Mouse (Mus musculus) CH12.LX (cell line): ENCODE results near the gene Ano5. TPM values are rescaled to one million over a fixed set of nuclear protein-coding genes. Genes with fewer than 3 reads are reported as not detected.

Source experiments
- DNase-seq: peaks from one replicate; pipeline ENCODE4 v3.0.0-alpha.2; 2013; ENCODE audit errors: extremely low read depth
- H3K27ac ChIP-seq: 2 replicates; pipeline ENCODE4 v1.5.1; 2012; ENCODE audit warnings: low read depth, mild to moderate bottlenecking, control low read depth, moderate library complexity; ENCODE audit not compliant: insufficient read depth
- H3K27me3 ChIP-seq: replicated peaks from 2 replicates; pipeline ENCODE3; 2012; ENCODE audit warnings: inconsistent platforms
- H3K36me3 ChIP-seq, 2 experiments: replicated peaks in 1 of 2; 2 replicates each; pipeline versions ENCODE3 to v1.6.1; 2012; ENCODE audit warnings: inconsistent platforms in 1 of 2, low read length in 1 of 2, mild to moderate bottlenecking in 1 of 2, mixed read lengths in 1 of 2, moderate library complexity in 1 of 2; ENCODE audit not compliant: control insufficient read depth in 1 of 2, insufficient read depth in 1 of 2
- H3K4me1 ChIP-seq, 2 experiments: 2 replicates each; pipeline ENCODE4 v1.6.1; 2012; ENCODE audit warnings: inconsistent platforms in 1 of 2, moderate library complexity in 1 of 2; ENCODE audit not compliant: insufficient read depth in 2 of 2, control insufficient read depth in 1 of 2
- H3K4me2 ChIP-seq: 2 replicates; pipeline ENCODE4 v1.6.1; 2012; ENCODE audit warnings: low read depth, mild to moderate bottlenecking, control low read depth; ENCODE audit not compliant: poor library complexity, insufficient read depth, severe bottlenecking
- H3K4me3 ChIP-seq, 3 experiments: fragments of 150-350 bp in 1 of 3; sonication (generic) in 1 of 3; replicated peaks in 1 of 3; 2 replicates each; pipeline versions ENCODE3 to v1.5.1; 2011 to 2012; ENCODE audit warnings: low read depth in 2 of 3, low read length in 2 of 3, mild to moderate bottlenecking in 2 of 3, moderate library complexity in 2 of 3, control low read depth in 1 of 3, improper control_type of control experiment in 1 of 3, inconsistent platforms in 1 of 3, mixed read lengths in 1 of 3; ENCODE audit not compliant: poor library complexity in 1 of 3
- H3K79me2 ChIP-seq: replicated peaks from 2 replicates; pipeline ENCODE4 v1.6.1; 2012; ENCODE audit warnings: mild to moderate bottlenecking, moderate library complexity; ENCODE audit not compliant: control insufficient read depth, poor library complexity, insufficient read depth, severe bottlenecking; ENCODE audit errors: extremely low read depth
- H3K9ac ChIP-seq: 2 replicates; pipeline ENCODE4 v1.6.1; 2012; ENCODE audit warnings: low read depth, mild to moderate bottlenecking, control low read depth, moderate library complexity; ENCODE audit not compliant: insufficient read depth
- H3K9me3 ChIP-seq: replicated peaks from 2 replicates; pipeline ENCODE3; 2012; ENCODE audit warnings: low read length, inconsistent platforms, mixed read lengths
- CHD2 ChIP-seq: IDR thresholded peaks from 2 replicates; pipeline ENCODE4 v1.6.1; 2011; ENCODE audit warnings: low read length, improper control_type of control experiment
- CTCF ChIP-seq, 2 experiments: IDR thresholded peaks in 1 of 2; conservative IDR thresholded peaks in 1 of 2; 2 replicates each; pipeline ENCODE4 v1.5.1; 2011 to 2012; ENCODE audit warnings: low read depth in 2 of 2, low read length in 2 of 2, improper control_type of control experiment in 1 of 2, inconsistent platforms in 1 of 2, mild to moderate bottlenecking in 1 of 2, moderate library complexity in 1 of 2
- ELF1 ChIP-seq: IDR thresholded peaks from 2 replicates; pipeline ENCODE4 v1.6.1; 2014; ENCODE audit warnings: low read depth, mild to moderate bottlenecking, inconsistent platforms, low read length, improper control_type of control experiment
- HCFC1 ChIP-seq: IDR thresholded peaks from 2 replicates; pipeline ENCODE4 v1.6.1; 2012; ENCODE audit warnings: low read depth, mild to moderate bottlenecking, inconsistent platforms, low read length, improper control_type of control experiment
- IRF4 ChIP-seq: IDR thresholded peaks from 2 replicates; pipeline ENCODE4 v1.6.1; 2014; ENCODE audit warnings: low read depth, mild to moderate bottlenecking, inconsistent platforms, low read length, improper control_type of control experiment
- JUN ChIP-seq: IDR thresholded peaks from 2 replicates; pipeline ENCODE4 v1.6.1; 2011; ENCODE audit warnings: low read depth, mild to moderate bottlenecking, low read length, improper control_type of control experiment, moderate library complexity; ENCODE audit not compliant: insufficient read depth
- KAT2A ChIP-seq: IDR thresholded peaks from 2 replicates; pipeline ENCODE4 v1.6.1; 2012; ENCODE audit warnings: low read length, improper control_type of control experiment, inconsistent platforms; ENCODE audit not compliant: insufficient replicate concordance
- MAFK ChIP-seq: IDR thresholded peaks from 2 replicates; pipeline ENCODE4 v1.6.1; 2011; ENCODE audit warnings: low read length, improper control_type of control experiment; ENCODE audit not compliant: insufficient replicate concordance
- MAX ChIP-seq: IDR thresholded peaks from 2 replicates; pipeline ENCODE4 v1.6.1; 2011; ENCODE audit warnings: low read length, improper control_type of control experiment
- MAZ ChIP-seq: IDR thresholded peaks from 2 replicates; pipeline ENCODE4 v1.6.1; 2012; ENCODE audit warnings: low read depth, mild to moderate bottlenecking, inconsistent platforms, low read length, improper control_type of control experiment, moderate library complexity
- MEF2A ChIP-seq: IDR thresholded peaks from 2 replicates; pipeline ENCODE4 v1.6.1; 2014; ENCODE audit warnings: low read depth, mild to moderate bottlenecking, inconsistent platforms, low read length, improper control_type of control experiment, borderline replicate concordance
- MXI1 ChIP-seq: IDR thresholded peaks from 2 replicates; pipeline ENCODE4 v1.6.1; 2011; ENCODE audit warnings: mild to moderate bottlenecking, low read depth, low read length, improper control_type of control experiment
- NELFE ChIP-seq: IDR thresholded peaks from 2 replicates; pipeline ENCODE4 v1.6.1; 2011; ENCODE audit warnings: low read depth, low read length, improper control_type of control experiment
- NRF1 ChIP-seq: IDR thresholded peaks from 2 replicates; pipeline ENCODE4 v1.6.1; 2014; ENCODE audit warnings: low read depth, mild to moderate bottlenecking, inconsistent platforms, low read length, improper control_type of control experiment, moderate library complexity
- SIN3A ChIP-seq: IDR thresholded peaks from 2 replicates; pipeline ENCODE4 v1.6.1; 2012; ENCODE audit warnings: low read length, improper control_type of control experiment, inconsistent platforms
- SMC3 ChIP-seq: IDR thresholded peaks from 2 replicates; pipeline ENCODE4 v1.6.1; 2011; ENCODE audit warnings: low read depth, low read length, improper control_type of control experiment
- UBTF ChIP-seq: IDR thresholded peaks from 2 replicates; pipeline ENCODE4 v1.6.1; 2012; ENCODE audit warnings: low read depth, mild to moderate bottlenecking, inconsistent platforms, low read length, improper control_type of control experiment, moderate library complexity
- USF1 ChIP-seq: IDR thresholded peaks from 2 replicates; pipeline ENCODE4 v1.6.1; 2014; ENCODE audit warnings: low read depth, mild to moderate bottlenecking, inconsistent platforms, low read length, improper control_type of control experiment
- USF2 ChIP-seq: conservative IDR thresholded peaks from 2 replicates; pipeline ENCODE4 v1.6.1; 2011; ENCODE audit warnings: low read depth, low read length, improper control_type of control experiment
- ZC3H11A ChIP-seq: IDR thresholded peaks from 2 replicates; pipeline ENCODE4 v1.6.1; 2012; ENCODE audit warnings: low read depth, mild to moderate bottlenecking, inconsistent platforms, low read length, improper control_type of control experiment
- dilution Hi-C: fragments of 300-500 bp; cut with MboI; formaldehyde crosslinking; loops from 2 replicates; pipeline ENCODE4 v1.14.3; 2020; ENCODE audit warnings: low sequenced_read_pairs; ENCODE audit not compliant: extremely low pct_unique_long_range_greater_than_20kb, extremely low pct_ligation_motif_present
- in situ Hi-C: fragments of 300-500 bp; cut with MboI; formaldehyde crosslinking; loops from 3 replicates; pipeline ENCODE4 v1.14.3; 2019; ENCODE audit warnings: low sequenced_read_pairs, low pct_ligation_motif_present, low pct_unique_long_range_greater_than_20kb, mixed read lengths
- polyA plus RNA-seq: library from polyadenylated mRNA; unstranded; fragments of >175 nt; gene quantifications from 2 replicates; pipeline ENCODE4 v1.2.1, GENCODE M21; 2012; ENCODE audit warnings: low read depth; ENCODE audit not compliant: insufficient read length
- total RNA-seq, 2 experiments: library from RNA; depleted of rRNA; stranded (reverse); fragments of 300-350 nt in 1 of 2; fragments of >200 nt in 1 of 2; gene quantifications; 2 replicates each; pipeline ENCODE4 v1.2.3; 2012 to 2014

The Ano5 gene
- total and polyA plus RNA-seq, 3 experiments, result not detected

DNA sequence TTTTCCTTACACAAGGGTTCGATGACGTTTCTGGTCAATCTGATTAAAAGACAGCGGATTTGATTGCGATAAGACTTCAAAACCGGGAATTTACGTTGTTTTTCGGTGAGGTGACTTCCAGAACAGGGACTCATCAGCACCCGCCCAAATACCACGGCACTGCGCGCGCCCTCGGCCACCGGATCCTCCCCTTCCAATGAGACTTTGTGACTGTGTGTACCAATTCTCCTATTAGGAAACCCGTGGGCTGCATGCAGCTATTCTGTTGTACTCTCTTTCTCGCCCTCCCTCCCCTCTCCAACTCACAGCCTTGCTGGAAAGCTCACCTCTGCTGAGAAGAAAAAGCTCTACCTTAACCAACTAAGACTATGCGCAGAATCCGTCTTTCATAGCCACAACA, 111.4 kb downstream of the Ano5 start:
- in situ Hi-C loops, result no loop called here
- no peak for DNase-seq
- Histone ChIP-seq H3K36me3 (no peaks in the 10 kb centered on the region), H3K9ac (no peak overlapping the region), H3K4me1 (no peaks in the 10 kb centered on the region), H3K4me3 (no peak overlapping the region), H3K4me2 (no peak overlapping the region), H3K9me3 (peaks cover 29% of the 10 kb centered on the region), H3K27ac (no peak overlapping the region), H3K79me2 (no peaks in the 10 kb centered on the region), H3K27me3 (no peaks in the 10 kb centered on the region)
- no peak for TF ChIP-seq MEF2A
- no peak for TF ChIP-seq UBTF
- no peak for TF ChIP-seq MAZ
- TF ChIP-seq SMC3, result no peak
- no peak for TF ChIP-seq CHD2
- no peak for TF ChIP-seq MAFK
- TF ChIP-seq JUN, result no peak
- no peak for TF ChIP-seq NELFE
- TF ChIP-seq HCFC1, result no peak
- TF ChIP-seq CTCF (conservative IDR thresholded peaks at IDR 0.05 in 1 of 2, IDR thresholded peaks at IDR 0.05 in 1 of 2; ENCODE audit: low read depth in 2 of 2, low read length in 2 of 2), result no peak
- no peak for TF ChIP-seq MAX
- no peak for TF ChIP-seq USF1
- no peak for TF ChIP-seq ZC3H11A
- TF ChIP-seq SIN3A, result no peak
- no peak for TF ChIP-seq KAT2A
- TF ChIP-seq IRF4, result no peak
- TF ChIP-seq MXI1, result no peak
- no peak for TF ChIP-seq NRF1
- dilution Hi-C loops, result no loop called here

DNA sequence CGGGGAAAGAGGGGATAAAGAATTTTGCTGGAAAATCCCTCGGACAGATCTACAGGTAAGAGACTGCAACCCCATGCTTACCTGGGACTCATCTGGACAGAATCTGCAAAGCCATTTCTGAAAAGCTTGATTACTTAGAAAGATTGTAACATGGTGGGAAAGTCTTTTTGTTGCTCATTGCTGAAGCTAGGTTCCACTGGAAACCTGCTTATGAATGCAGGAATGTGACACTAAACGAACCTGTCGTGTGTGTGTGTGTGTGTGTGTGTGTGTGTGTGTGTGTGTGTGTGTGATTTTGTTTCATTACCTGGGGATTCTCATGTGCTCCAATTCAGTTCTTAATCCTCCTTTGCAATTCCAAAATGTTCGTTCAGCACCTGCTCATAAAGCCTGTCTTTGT, 111.8 kb downstream of the Ano5 start:
- H3K9me3 ChIP-seq, result peaks cover 31% of the 10 kb centered on the region
- H3K4me2 ChIP-seq, result no peak overlapping the region
- no peaks in the 10 kb centered on the region for H3K36me3 ChIP-seq
- no peaks in the 10 kb centered on the region for H3K27me3 ChIP-seq
- H3K4me3 ChIP-seq, result no peak overlapping the region
- dilution Hi-C loops, result no loop called here
- H3K27ac ChIP-seq, result no peak overlapping the region
- no peaks in the 10 kb centered on the region for H3K79me2 ChIP-seq
- H3K9ac ChIP-seq, result no peak overlapping the region
- in situ Hi-C loops, result no loop called here
- TF ChIP-seq UBTF (no peak), USF2 (no peak), SMC3 (no peak), ELF1 (no peak)
- DNase-seq, result no peak
- no peaks in the 10 kb centered on the region for H3K4me1 ChIP-seq
